Mouse (Mus musculus) layer of hippocampus, adult 11-12 months (tissue): Measurements from ENCODE around the gene Espn.

ENCODE experiments used
- DNase-seq: peaks from one replicate; pipeline ENCODE4 v3.0.0; 2022; ENCODE audit warnings: low spot score

Espn gene

DNA sequence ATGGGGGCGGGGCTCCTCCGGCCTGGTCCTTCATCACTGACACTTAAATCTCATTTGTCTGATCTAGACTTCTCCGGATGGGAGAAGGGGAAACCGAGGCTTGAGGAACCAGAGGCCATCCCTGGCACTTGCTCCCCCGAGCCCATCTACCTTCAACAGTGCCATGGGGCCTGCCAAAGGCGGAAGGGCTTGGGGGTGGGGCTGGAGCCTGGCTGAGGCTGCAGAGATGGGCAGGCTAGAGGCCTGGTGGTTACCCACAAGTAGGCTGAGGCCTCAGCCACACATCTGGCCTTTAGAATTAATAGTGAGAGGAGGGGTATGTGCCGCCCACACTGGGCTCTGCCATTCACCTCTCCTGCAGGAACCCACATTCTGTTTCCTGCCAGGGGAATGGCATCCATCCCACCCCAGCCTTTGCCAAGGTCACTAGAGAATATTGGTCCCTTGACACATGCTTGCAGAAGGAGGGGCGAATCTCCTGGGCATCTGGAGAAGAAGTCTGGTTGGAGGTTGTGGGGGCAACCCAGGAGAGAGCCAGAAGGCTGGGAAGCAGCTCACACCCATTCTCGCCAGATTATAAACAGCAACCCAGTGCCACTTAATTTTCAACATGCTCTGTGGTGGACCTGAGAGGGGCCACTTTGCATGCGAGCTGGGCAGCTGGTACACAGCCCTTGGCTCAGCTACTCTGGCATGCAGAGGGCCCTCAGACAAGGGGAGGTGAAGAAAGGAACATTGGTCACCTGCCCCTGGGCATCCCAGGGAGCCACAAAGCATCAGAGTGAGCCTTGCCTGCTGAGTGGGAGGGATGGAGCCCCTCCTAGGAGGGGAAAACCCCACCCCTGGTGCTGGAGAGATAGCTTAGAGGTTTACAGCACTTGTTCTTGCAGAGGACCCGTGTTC, 81.4 kb downstream of the Espn start:
- DNase-seq = no peak
